Mouse (Mus musculus): ENCODE results near the gene Hspa1b. TPM values are rescaled to one million over a fixed set of nuclear protein-coding genes. Genes with fewer than 3 reads are reported as not detected.

Gene Hspa1b
- polyA plus RNA-seq, 1 experiment from 2014 or later, result 0.09 TPM

DNA sequence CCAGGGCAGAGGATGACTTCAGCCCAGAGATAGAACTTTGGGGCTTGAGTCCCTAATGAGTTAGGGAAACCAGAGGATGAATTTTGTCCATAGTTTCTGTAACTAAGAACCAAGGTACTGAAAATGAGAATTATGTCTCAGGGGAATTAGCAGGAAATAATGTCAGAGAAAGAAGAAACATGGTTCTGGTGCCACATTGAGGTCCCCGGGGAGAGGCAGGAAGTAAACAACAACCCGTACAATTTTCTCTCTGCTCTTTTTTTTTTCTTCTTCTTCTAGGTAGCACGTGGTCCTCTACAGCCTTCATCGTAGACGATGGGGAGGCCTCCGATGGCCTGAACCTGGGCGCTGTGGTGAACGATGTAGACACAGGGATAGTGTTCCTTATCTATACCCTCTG lies 26.8 kb downstream of the Hspa1b start:
- Histone ChIP-seq H3K4me2 (ENCODE audit: low read length) (peak overlapping the region; percentile 99), H3K4me3 (ENCODE audit: control insufficient read depth in 1 of 2, insufficient read depth in 1 of 2, low read depth in 1 of 2, low read length in 2 of 2) (peak overlapping the region; percentile 77 to 84; a peak in 2 of 4 replicates), H3K27me3 (ENCODE audit: control insufficient read depth, insufficient read depth, low read length) (no peaks in the 10 kb centered on the region), H3K36me3 (ENCODE audit: control insufficient read depth, insufficient read depth, low read length) (peaks cover 21% of the 10 kb centered on the region), H3K4me1 (ENCODE audit: control insufficient read depth in 2 of 2, insufficient read depth in 2 of 2, low read length in 2 of 2) (peaks cover 8 to 10% of the 10 kb centered on the region in 2 experiments; a peak in 3 of 4 replicates), H3K9ac (ENCODE audit: low read length) (peak overlapping the region; percentile 89), H3K27ac (replicated peaks in 1 of 2; ENCODE audit: control insufficient read depth in 1 of 2, insufficient read depth in 1 of 2, low read depth in 2 of 2, low read length in 2 of 2) (no peak overlapping the region), H3K9me3 (ENCODE audit: control insufficient read depth, low read length) (no peaks in the 10 kb centered on the region)
- no peak for ATAC-seq (ENCODE audit: insufficient number of reproducible peaks, insufficient read depth, low FRiP score, low read depth)
- 78% methylated on average over 8 of the region's 8 CpGs for WGBS

- peak overlapping the region; percentile 89 for H3K9ac ChIP-seq (ENCODE audit: low read length)
- H3K27me3 ChIP-seq (ENCODE audit: control insufficient read depth, insufficient read depth, low read length), result no peaks in the 10 kb centered on the region
- peaks cover 21% of the 10 kb centered on the region for H3K36me3 ChIP-seq (ENCODE audit: control insufficient read depth, insufficient read depth, low read length)
- 9% methylated on average over 14 of the region's 14 CpGs for WGBS
- ATAC-seq (ENCODE audit: insufficient number of reproducible peaks, insufficient read depth, low FRiP score, low read depth), result no peak
- H3K4me2 ChIP-seq (ENCODE audit: low read length), result peak overlapping the region; percentile 99
- H3K27ac ChIP-seq (replicated peaks in 1 of 2; ENCODE audit: control insufficient read depth in 1 of 2, insufficient read depth in 1 of 2, low read depth in 2 of 2, low read length in 2 of 2), result peak overlapping the region in 1 of 2 experiments; percentile 53; a peak in 2 of 4 replicates
- H3K4me3 ChIP-seq (ENCODE audit: control insufficient read depth in 1 of 2, insufficient read depth in 1 of 2, low read depth in 1 of 2, low read length in 2 of 2), result peak overlapping the region; percentile 77 to 84
- H3K4me1 ChIP-seq (ENCODE audit: control insufficient read depth in 2 of 2, insufficient read depth in 2 of 2, low read length in 2 of 2), result peaks cover 8 to 10% of the 10 kb centered on the region in 2 experiments; a peak in 3 of 4 replicates
- no peaks in the 10 kb centered on the region for H3K9me3 ChIP-seq (ENCODE audit: control insufficient read depth, low read length)
Measured at GRCm38 (mm10) chr17:34931735-34932098, 27.3 kb downstream of the Hspa1b start.

- ATAC-seq (ENCODE audit: insufficient number of reproducible peaks, insufficient read depth, low FRiP score, low read depth), result peak; percentile 97
- WGBS, result under 1% methylated on average over 38 of the region's 38 CpGs
- peak within 1 kb of the TSS; percentile 40 to 53; a peak in 3 of 4 replicates for H3K27ac ChIP-seq (replicated peaks in 1 of 2; ENCODE audit: control insufficient read depth in 1 of 2, insufficient read depth in 1 of 2, low read depth in 2 of 2, low read length in 2 of 2)
Measured at GRCm38 (mm10) chr17:34931061-34931734, 27.8 kb downstream of the Hspa1b start, which contains the start of gene Neu1. Gene Neu1 (plus strand): TSS chr17:34931253.

DNA sequence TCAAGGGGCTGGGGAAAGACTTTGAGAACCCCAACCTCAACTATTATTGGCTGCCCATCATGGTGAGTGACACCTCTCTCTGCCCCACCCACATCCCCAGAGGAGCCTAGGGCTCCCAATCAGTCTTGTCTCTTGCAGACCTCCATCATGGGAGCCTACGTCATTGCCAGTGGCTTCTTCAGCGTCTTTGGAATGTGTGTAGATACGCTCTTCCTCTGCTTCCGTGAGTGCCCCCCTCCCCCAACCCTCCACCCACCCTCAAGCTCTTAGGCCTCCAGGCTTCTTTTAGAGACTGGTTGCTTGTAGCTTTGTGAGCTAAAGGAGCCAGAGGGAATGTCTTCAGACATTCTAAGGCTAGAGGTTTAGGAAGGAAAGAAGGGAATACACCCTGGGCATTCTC lies 30.2 kb downstream of the Hspa1b start:
- Histone ChIP-seq H3K4me3 (ENCODE audit: control insufficient read depth in 1 of 2, insufficient read depth in 1 of 2, low read depth in 1 of 2, low read length in 2 of 2) (no peak overlapping the region), H3K27me3 (ENCODE audit: control insufficient read depth, insufficient read depth, low read length) (no peaks in the 10 kb centered on the region), H3K27ac (replicated peaks in 1 of 2; ENCODE audit: control insufficient read depth in 1 of 2, insufficient read depth in 1 of 2, low read depth in 2 of 2, low read length in 2 of 2) (no peak overlapping the region), H3K36me3 (ENCODE audit: control insufficient read depth, insufficient read depth, low read length) (0 out of 2 replicates have a peak, but pooled peaks cover 6% of the 10 kb centered on the region), H3K9ac (ENCODE audit: low read length) (no peak overlapping the region), H3K4me1 (ENCODE audit: control insufficient read depth in 2 of 2, insufficient read depth in 2 of 2, low read length in 2 of 2) (peaks cover 8 to 10% of the 10 kb centered on the region in 2 experiments; a peak in 3 of 4 replicates), H3K4me2 (ENCODE audit: low read length) (no peak overlapping the region), H3K9me3 (ENCODE audit: control insufficient read depth, low read length) (no peaks in the 10 kb centered on the region)
- no peak for ATAC-seq (ENCODE audit: insufficient number of reproducible peaks, insufficient read depth, low FRiP score, low read depth)
- WGBS, result 31% methylated on average over 4 of the region's 4 CpGs

More at GRCm38 (mm10) chr17:34931061-34931734, 27.8 kb downstream of the Hspa1b start, which contains the start of gene Neu1:
- Histone ChIP-seq H3K9me3 (ENCODE audit: control insufficient read depth, low read length) (no peaks in the 10 kb centered on the region), H3K27me3 (ENCODE audit: control insufficient read depth, insufficient read depth, low read length) (no peaks in the 10 kb centered on the region), H3K4me1 (ENCODE audit: control insufficient read depth in 2 of 2, insufficient read depth in 2 of 2, low read length in 2 of 2) (peaks cover 8 to 10% of the 10 kb centered on the region in 2 experiments; a peak in 3 of 4 replicates), H3K4me3 (ENCODE audit: control insufficient read depth in 1 of 2, insufficient read depth in 1 of 2, low read depth in 1 of 2, low read length in 2 of 2) (peak within 1 kb of the TSS; percentile 77 to 84), H3K36me3 (ENCODE audit: control insufficient read depth, insufficient read depth, low read length) (peaks cover 21% of the 10 kb centered on the region), H3K9ac (ENCODE audit: low read length) (peak within 1 kb of the TSS; percentile 89), H3K4me2 (ENCODE audit: low read length) (peak within 1 kb of the TSS; percentile 99)

DNA sequence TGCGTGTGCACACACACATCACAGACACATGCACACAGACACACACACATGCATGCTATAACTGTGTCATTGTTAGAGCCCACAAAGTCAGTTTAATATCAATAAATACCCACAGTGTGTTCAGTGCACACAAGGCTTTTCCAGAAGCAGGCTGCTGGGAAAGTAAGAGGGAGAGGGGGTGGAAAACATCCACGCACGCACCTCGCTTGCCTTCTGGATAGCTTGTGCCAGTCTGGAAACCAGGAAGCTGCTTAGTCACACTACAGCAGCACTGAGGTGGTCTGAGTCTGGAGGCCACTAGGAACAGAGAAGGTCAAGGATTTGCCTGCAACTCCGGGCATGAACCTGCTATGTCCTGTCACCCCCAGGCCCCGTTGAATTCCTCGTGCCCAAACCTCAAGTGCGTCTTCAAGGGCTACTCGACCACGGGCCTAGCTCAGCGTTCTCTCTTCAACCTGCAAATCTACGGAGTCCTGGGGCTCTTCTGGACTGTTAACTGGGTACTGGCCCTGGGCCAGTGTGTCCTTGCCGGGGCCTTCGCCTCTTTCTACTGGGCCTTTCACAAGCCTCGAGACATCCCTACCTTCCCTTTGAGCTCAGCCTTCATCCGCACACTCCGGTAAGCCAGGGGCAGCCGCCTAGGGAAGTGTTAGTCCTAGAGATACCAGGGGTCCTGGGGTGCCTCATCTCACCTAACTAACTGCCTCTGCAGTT lies 31.6 kb downstream of the Hspa1b start:
- no peak overlapping the region for H3K4me2 ChIP-seq (ENCODE audit: low read length)
- H3K27ac ChIP-seq (replicated peaks in 1 of 2; ENCODE audit: control insufficient read depth in 1 of 2, insufficient read depth in 1 of 2, low read depth in 2 of 2, low read length in 2 of 2), result no peak overlapping the region
- 75% methylated on average over 18 of the region's 18 CpGs for WGBS
- 0 out of 2 replicates have a peak, but pooled peaks cover under 1% of the 10 kb centered on the region for H3K36me3 ChIP-seq (ENCODE audit: control insufficient read depth, insufficient read depth, low read length)
- no peak overlapping the region for H3K4me3 ChIP-seq (ENCODE audit: control insufficient read depth in 1 of 2, insufficient read depth in 1 of 2, low read depth in 1 of 2, low read length in 2 of 2)
- no peaks in the 10 kb centered on the region for H3K27me3 ChIP-seq (ENCODE audit: control insufficient read depth, insufficient read depth, low read length)
- no peak for ATAC-seq (ENCODE audit: insufficient number of reproducible peaks, insufficient read depth, low FRiP score, low read depth)
- H3K9ac ChIP-seq (ENCODE audit: low read length), result no peak overlapping the region
- no peaks in the 10 kb centered on the region for H3K9me3 ChIP-seq (ENCODE audit: control insufficient read depth, low read length)
- H3K4me1 ChIP-seq (ENCODE audit: control insufficient read depth in 2 of 2, insufficient read depth in 2 of 2, low read length in 2 of 2), result peaks cover 8 to 10% of the 10 kb centered on the region in 2 experiments; a peak in 3 of 4 replicates

- H3K9me3 ChIP-seq (ENCODE audit: control insufficient read depth, low read length), result no peaks in the 10 kb centered on the region
- ATAC-seq (ENCODE audit: insufficient number of reproducible peaks, insufficient read depth, low FRiP score, low read depth), result no peak
- H3K4me1 ChIP-seq (ENCODE audit: control insufficient read depth in 2 of 2, insufficient read depth in 2 of 2, low read length in 2 of 2), result peaks cover 0 to 2% of the 10 kb centered on the region in 2 experiments; a peak in 1 of 4 replicates
- H3K4me3 ChIP-seq (ENCODE audit: control insufficient read depth in 1 of 2, insufficient read depth in 1 of 2, low read depth in 1 of 2, low read length in 2 of 2), result no peak overlapping the region
- no peak overlapping the region for H3K27ac ChIP-seq (replicated peaks in 1 of 2; ENCODE audit: control insufficient read depth in 1 of 2, insufficient read depth in 1 of 2, low read depth in 2 of 2, low read length in 2 of 2)
- H3K36me3 ChIP-seq (ENCODE audit: control insufficient read depth, insufficient read depth, low read length), result no peaks in the 10 kb centered on the region
- WGBS, result 59% methylated on average over 5 of the region's 5 CpGs
- H3K9ac ChIP-seq (ENCODE audit: low read length), result no peak overlapping the region
- no peaks in the 10 kb centered on the region for H3K27me3 ChIP-seq (ENCODE audit: control insufficient read depth, insufficient read depth, low read length)
- no peak overlapping the region for H3K4me2 ChIP-seq (ENCODE audit: low read length)
Measured at GRCm38 (mm10) chr17:34924258-34924657, 34.8 kb downstream of the Hspa1b start.

GRCm38 (mm10) chr17:34922939-34923338 lies 36.1 kb downstream of the Hspa1b start:
- H3K4me3 ChIP-seq (ENCODE audit: control insufficient read depth in 1 of 2, insufficient read depth in 1 of 2, low read depth in 1 of 2, low read length in 2 of 2), result no peak overlapping the region
- no peaks in the 10 kb centered on the region for H3K36me3 ChIP-seq (ENCODE audit: control insufficient read depth, insufficient read depth, low read length)
- no peak overlapping the region for H3K27ac ChIP-seq (replicated peaks in 1 of 2; ENCODE audit: control insufficient read depth in 1 of 2, insufficient read depth in 1 of 2, low read depth in 2 of 2, low read length in 2 of 2)
- no peaks in the 10 kb centered on the region for H3K4me1 ChIP-seq (ENCODE audit: control insufficient read depth in 2 of 2, insufficient read depth in 2 of 2, low read length in 2 of 2)
- WGBS, result 48% methylated on average over 6 of the region's 6 CpGs
- no peak for ATAC-seq (ENCODE audit: insufficient number of reproducible peaks, insufficient read depth, low FRiP score, low read depth)
- no peak overlapping the region for H3K9ac ChIP-seq (ENCODE audit: low read length)
- no peak overlapping the region for H3K4me2 ChIP-seq (ENCODE audit: low read length)
- H3K9me3 ChIP-seq (ENCODE audit: control insufficient read depth, low read length), result no peaks in the 10 kb centered on the region
- no peaks in the 10 kb centered on the region for H3K27me3 ChIP-seq (ENCODE audit: control insufficient read depth, insufficient read depth, low read length)

Measured in heart, embryonic 14.5 days (tissue).